14 mouse cellular contexts compared by ENCODE assay signal in genomic region chr2:68426977-68427577, GRCm38 (mm10).
"Had no signal": no experiment of that assay in that cellular context is flagged by ENCODE, and none has a peak within 500 bp of the region (broad histone marks: within the 10 kb centered on the region; RNA-seq: fewer than 3 reads in every experiment).

No protein-coding gene starts in this region.

- H3K27ac ChIP-seq: limb, embryonic 12.5 days; lung, embryonic 15.5 days; macrophage; midbrain, embryonic 15.5 days; neural tube, embryonic 12.5 days; stomach, embryonic 15.5 days had no signal

- DNase-seq: kidney, adult 18-20 months; layer of hippocampus, postnatal 36 days; liver, postnatal 0 days; lung, postnatal 14 days; thymus, adult 2 months; thymus, postnatal 25 days had no signal

- H3K27me3 ChIP-seq: limb, embryonic 12.5 days; lung, embryonic 15.5 days; megakaryocyte, embryonic 14.5 days; midbrain, embryonic 15.5 days; neural tube, embryonic 12.5 days; stomach, embryonic 15.5 days had no signal

- H3K9ac ChIP-seq: limb, embryonic 12.5 days; liver, postnatal 0 days; lung, embryonic 15.5 days; midbrain, embryonic 15.5 days; neural tube, embryonic 12.5 days; stomach, embryonic 15.5 days had no signal

- H3K4me3 ChIP-seq: limb, embryonic 12.5 days; lung, embryonic 15.5 days; megakaryocyte, embryonic 14.5 days; midbrain, embryonic 15.5 days; neural tube, embryonic 12.5 days; stomach, embryonic 15.5 days had no signal

- H3K36me3 ChIP-seq: limb, embryonic 12.5 days; lung, embryonic 15.5 days; midbrain, embryonic 15.5 days; neural tube, embryonic 12.5 days; stomach, embryonic 15.5 days had no signal

- ATAC-seq: liver, postnatal 0 days; midbrain, embryonic 15.5 days had no signal

- H3K4me1 ChIP-seq: megakaryocyte, embryonic 14.5 days; midbrain, embryonic 15.5 days; neural tube, embryonic 12.5 days; stomach, embryonic 15.5 days had no signal

- H3K4me2 ChIP-seq: limb, embryonic 12.5 days; lung, embryonic 15.5 days; midbrain, embryonic 11.5 days; midbrain, embryonic 15.5 days; neural tube, embryonic 12.5 days; stomach, embryonic 15.5 days had no signal

- H3K9me3 ChIP-seq: limb, embryonic 12.5 days; lung, embryonic 15.5 days; midbrain, embryonic 15.5 days; neural tube, embryonic 12.5 days; stomach, embryonic 15.5 days had no signal
